Mouse (Mus musculus) lung, adult 18-20 months (tissue): ENCODE results near the gene Gpr107.

Experiments used
- DNase-seq, 2 experiments: peaks; one replicate each; pipeline ENCODE4 v3.0.0; 2022; ENCODE audit warnings: mixed read lengths in 2 of 2

Gene Gpr107

DNA sequence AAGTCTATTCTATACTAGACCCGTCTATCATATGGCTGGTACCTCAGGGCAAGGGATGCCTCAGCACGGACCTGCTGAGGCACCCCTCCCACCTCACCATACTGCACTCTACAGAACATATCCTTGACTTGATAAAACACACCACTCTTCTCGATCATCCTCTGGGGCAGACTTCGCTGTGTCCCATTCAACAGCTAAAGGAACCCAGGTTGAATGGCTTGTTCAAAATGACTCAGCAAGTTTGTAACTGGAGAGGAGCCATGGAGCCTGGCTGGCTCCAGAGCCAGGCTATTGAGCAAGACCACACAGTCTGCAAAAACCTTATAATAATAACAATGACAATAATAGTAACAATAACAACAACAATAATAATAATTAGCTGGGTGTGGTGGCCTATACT is 24.2 kb upstream of the Gpr107 start:
- DNase-seq = peak; percentile 65 to 68

DNA sequence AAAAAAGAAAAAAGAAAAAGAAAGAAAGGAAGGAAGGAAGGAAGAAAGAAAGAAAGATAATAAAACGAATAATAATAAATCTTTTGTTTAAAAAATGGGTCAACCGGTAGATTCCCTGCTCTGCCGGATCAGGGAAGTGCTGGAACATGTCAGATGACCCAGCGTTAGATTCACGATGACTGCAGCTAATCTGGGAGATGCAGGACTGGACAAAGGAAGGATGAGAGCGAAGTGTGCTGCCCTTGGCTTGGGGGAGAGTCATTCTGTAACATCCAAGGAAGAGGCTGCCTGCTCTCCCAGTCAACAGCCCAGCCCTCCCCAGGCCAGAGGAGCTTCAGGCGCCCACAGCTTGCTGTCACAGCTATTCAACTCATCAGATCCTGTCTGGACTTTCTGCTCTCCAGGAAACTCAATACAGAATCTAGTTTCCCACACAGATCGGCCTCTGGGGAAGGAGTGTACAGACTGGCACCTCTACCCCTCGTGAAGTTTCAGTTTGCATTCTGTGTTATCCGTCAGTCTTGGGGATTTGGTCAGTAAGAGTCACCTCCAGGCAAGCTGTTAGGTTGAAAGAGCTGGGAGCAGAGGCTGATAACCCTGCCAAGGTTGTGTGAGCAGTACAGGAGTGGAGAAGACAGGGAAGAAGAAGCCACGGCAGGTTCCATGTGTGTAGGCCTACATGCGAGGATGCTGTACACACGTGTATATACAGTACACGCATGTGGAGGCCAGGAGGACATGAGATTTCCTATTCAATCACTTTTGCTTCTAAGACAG is 22.2 kb upstream of the Gpr107 start:
- no peak for DNase-seq

DNA sequence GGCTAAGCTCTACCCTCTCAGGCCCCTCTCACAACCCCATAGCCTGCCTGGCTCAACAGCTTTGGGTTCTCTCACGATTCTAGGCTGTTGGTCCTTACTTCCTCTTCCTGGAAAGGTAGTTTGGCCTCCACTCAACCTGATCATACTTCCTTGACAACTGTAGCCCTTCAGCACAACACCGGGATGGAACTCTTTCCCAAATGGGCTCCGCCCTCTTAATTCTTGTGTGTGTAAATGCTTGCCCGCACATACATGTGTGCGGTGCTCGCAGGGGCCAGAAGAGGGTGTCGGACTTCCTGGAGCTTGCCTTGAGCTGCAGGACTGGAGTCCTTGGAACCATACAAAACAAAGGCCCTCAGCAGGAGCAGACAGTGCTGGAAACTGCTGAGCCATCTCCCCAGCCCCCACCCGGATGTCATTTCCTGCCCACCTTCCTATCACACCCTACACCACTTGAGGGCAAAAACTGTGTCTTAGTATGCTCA is 21.3 kb upstream of the Gpr107 start:
- DNase-seq = no peak

DNA sequence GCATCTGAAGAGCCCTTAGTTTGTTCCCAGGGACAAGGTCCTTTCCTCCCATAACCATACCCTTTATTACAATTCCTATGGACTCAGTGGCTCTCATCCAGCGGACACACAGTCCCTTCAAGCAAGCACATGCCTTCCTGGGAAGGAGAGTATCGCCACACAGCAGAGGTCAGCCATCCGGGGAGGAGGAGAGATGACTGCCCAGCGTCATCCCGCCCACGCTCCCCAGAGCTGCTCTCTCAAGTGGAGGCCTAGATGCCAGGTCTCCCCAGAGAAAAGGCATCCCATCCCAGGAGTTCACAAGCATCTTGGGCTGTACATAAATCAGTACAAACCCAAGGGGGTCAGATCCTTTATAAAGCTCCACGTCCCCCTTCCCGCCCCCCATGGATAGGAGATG is 19.4 kb upstream of the Gpr107 start:
- DNase-seq = no peak

DNA sequence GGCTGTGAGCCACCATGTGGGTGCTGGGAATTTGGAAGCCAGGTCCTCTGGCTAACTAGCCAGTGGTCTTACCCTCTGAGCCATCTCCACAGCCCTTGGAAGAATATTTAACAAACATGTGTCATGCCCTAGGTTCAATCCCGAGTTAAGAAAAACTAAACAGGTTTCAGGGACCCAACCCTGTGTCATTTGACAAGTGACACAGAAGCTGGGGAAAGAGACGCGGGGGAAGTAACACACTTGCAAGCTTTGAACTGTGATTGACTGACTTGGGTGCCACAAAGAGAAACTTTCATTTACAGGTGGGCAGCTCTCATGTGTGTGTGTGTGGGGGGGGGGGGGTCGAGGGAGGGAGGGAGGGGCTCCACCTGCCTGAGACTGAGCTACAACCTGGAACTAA is 18.1 kb upstream of the Gpr107 start:
- DNase-seq = no peak

DNA sequence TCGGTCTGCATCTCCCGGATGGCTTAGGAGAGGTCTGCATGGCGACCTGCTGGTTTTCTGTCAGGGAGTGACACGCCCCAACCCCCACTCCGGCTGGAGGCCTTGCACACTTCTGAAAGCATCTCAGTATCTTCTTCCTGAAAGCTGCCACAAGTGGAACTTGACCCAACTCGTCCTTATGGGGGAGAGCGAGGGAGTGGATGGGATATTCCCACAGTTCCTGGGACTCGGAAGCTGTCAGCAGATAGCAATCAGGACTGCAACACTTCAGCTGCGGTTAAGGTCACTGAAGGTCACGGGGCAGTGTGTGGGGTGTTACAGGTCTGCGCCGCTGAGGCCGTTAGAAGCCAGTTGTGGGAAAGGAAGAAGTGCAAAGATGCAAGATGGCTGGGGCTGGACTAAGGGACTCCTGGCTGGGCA is 16.6 kb upstream of the Gpr107 start:
- no peak for DNase-seq

DNA sequence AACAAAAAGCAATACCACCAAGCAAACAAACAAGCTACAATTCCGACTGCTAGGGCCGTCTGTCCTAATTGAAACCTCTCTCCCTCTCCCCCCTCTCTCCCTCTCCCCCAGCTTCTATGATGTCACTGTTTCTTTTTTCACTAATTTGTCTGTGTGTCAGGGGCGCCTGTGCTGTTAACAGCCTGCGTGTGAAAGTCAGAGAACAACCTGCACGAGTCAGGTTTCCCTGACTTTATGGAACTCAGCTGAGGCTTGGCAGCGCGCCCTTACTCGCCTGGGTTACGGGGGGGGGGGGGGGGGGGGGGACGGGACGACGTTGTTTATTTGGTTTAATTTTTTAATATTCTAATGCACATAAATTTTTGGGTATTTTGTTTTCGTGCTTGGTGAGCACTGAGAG is 15.8 kb upstream of the Gpr107 start:
- no peak for DNase-seq

DNA sequence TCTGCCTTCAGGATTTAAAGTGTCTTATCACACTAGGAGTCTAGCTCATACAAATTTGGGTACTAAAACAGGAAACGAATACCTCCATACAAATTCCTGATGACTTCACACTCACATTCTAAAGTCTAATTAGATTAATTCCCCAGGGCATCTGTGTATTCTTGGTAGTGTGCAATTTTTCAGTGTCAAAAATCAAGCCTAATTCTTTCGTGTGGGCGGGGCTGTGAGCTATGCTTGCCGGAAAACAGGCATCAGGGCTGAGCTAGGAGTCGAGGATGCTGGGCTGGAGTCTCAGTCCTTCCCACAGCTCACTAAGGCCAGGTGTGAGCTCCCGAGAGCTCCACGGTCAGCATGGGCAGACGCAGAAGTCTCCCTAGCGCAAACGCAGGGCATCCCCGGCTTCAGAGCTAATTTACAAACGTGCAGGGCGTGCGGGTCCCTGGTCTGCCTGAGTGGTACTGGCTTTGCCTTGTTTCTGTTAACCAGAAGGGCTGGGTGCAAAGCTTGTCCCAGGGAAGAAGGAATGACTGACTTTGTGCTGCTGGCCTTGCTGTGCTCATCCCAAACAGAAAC is 15.0 kb upstream of the Gpr107 start:
- no peak for DNase-seq

DNA sequence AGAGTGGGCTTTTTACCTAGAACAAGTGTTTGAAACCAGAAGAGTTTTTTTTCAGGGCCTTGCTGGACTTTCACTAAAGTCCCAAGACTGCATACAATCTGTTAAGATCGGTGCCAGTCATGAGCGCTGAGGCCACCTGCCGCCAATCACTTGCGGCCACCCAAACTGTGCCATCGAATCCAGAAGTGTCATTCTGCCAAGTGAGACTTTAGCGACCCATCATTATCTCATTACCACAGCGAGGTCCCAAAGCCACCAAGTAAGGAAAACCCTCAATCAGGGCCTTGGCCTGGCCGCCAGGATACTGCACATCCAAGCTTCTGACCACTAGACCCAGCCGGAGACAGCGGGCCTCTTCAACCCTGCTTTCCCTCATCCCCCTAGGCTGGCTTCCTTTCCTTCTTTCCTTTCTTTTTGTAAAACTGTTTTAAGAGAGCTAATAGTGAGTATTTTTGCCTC is 12.9 kb upstream of the Gpr107 start:
- no peak for DNase-seq

DNA sequence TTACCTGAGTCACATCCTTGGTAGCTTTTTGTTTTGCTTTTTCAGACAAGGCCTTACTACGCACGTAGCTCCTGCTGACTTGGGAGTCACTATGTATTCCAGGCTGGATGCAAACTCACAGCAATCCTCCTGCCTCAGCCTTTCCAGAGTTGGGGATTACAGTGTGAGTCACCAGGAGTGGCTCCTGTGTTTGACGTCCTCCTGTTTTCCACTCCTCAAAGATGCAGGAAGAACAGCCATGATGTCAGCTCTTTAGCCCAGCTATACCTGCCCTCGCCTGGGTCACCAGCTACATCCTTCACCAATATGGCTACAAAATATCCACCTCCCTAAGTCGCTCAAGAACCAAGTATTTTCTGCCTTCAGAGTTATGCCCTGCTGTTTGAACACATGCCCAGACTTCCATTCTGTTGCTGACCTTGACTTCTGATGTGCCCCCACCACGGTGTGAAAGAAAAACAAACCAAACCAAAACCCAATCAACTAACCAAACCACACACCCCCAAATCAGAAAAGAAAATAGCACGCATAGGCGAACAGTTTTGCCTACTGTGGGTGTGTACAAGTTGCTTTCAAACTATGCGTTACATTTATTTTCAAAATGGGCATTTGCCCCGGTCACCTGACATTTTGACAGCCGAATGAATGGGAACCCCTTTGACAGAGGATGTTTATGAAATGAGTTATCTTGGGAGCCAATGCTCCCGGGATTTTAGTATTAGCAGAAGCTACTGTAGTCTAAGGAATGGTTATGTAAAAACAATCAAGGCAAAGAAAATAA is 11.9 kb upstream of the Gpr107 start:
- no peak for DNase-seq

DNA sequence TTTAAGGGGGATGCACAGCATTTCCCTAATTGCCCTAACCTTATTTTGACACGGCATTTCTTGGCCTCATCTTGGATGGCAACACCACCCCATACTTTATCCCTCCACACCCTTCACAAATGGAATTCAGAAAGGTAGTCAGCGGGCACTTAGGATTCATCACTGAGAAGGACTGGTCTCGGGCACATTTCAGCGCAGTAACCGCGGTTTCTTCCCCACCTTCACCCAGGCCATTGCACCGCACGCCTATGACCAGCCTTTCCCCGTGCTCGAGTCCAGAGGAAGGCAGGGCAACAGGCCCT is 11.4 kb upstream of the Gpr107 start:
- no peak for DNase-seq

DNA sequence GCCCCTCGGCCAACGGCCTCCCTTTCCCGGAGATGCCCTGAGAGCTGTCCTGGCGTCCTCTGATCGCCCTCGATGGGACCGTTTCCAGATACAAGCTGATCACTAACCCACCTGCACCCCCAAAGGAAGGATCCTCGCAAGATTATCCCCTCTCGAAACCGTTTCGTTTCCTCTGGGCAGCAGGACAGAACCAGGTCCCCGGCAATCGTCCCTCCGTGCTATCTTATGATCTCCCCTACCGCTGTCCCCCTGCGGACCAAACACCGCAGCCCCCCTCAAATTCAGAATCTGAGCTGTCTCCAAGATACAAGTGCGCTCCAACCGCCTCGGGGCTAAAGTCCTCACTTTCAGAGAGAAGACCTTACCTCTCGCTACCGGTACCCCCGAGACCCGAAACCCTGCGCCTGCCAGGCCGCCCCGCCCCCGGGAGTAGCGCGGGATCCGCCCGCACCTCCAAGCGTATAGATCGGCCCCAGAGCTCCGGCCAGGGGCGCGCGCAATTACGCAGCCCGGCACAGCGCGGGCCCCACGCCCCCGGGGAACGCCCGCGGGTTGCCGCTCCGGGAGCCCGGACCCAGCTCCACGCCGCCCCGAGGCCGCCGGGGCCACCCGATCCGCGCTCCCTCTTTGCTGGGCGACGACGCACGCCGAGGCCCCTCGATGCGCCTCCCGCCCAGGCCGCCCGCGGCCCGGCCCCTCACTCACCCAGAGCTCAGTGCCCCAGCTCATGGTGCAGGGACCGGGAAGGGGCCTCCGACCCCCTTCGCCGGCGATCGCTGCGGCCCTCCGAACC is 10.8 kb upstream of the Gpr107 start:
- peak in 1 of 2 experiments; percentile 33 for DNase-seq

DNA sequence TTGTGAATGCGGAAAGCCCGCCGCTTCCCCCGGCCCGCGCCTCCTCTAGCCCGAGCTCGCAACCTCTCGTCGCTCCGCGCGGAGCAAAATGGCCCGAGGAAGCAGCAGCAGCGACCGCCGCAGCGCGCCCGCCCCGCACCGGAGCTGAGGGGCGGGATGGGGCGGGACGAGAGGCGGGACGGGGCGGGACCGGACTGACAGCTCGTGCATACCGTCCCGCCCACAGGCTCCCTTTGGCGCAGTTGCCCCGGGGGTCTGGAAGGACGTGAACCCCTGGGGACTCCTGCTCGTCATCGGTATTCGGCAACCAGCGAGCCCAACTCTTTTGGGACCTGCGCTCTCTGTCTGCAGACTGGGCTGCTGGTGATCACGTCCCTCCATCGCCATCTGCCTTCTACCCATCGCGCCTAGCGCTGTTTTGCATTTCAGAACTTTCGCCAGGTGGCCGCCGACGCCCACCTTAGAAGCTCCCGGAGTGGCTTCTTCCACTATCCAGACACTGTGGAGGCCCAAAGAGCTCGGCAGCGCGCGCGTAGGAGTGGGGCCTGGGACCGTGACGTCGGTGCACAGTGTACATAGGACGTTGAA is 10.2 kb upstream of the Gpr107 start, which contains the start of gene Fnbp1:
Gene Fnbp1 (minus strand): TSS at position 142 of the 588 bp plus-strand sequence.
- DNase-seq = peak; percentile 86 to 89

DNA sequence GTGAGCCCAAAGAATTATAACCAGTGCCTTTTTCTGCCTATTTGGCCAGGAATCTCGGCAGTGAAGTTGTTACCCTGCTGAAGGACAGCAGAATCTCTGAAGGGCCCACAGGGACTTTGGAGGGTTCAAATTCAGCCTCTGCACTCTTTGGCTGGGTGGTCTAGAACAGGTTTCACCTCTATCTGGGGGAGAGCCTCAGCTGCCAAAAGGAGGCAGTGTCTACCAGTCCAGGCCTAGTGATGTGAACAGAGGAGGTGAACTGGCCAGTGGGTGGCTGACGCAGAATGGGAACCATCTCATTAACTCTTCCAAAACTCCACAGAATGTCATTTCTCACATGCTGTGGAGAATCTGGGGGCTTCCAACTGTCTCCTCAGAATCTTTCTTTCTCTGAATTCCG is 9.6 kb upstream of the Gpr107 start:
- DNase-seq = no peak

DNA sequence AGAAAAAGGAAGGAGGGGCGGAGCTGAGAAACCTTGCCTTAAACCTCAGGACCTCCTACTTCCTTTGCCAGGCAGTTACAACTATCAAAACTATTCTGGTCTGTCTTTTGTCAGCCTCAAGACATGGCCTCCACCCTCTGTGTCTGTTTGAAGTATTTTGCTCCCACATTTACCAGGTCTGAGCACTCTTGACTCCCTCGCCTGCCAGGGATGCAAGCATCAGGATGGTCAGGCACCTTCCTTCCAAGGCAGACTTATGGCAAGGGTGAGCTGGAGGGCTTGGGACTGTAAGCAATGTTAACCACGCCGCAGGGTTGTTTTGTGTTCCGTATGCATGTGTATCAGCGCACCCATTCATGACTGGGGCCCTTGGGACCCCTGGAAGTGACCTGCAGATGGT is 8.8 kb upstream of the Gpr107 start:
- no peak for DNase-seq

DNA sequence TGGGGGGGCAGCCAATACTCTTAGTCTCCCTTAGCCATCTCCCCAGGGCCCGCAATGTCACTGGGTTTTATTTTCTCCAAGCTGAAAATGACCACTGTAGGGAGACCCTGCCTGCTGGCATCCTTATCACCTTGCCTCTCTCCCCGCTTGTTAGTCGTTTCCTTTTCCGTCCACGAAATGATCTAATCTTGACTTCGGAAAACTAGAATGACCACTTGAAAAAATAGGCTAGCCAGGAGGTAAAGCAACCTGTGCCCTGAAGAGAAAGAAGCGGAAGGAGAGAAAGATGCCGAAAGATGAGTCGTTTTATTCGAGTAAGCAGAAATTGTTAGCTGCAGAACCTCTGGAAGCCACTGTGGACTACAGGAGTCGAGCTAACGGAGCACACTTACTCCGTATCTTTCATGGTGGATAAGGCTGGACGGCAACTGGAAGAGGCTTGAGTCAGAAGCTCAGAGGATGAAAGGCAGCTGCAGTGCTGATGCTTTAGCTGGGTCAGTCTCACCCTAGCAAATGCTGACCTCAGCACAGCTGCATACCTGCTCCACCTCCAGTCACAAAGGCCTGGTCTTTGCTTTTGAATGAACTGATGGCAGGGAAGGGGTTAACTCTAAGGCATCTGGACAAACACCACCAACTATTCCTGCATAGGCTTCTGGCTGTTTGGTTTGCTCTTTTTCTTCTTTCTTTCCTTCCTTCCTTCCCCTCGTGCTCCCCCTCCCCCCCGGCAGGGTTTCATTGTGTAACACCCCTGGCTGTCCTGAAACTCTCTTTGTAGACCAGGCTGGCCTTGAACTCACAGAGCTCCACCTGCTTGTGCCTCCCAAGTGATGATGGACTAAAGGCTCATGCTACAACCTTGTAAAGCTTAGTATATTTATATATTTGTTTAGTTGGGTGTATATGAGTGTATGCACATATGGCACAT is 8.1 kb upstream of the Gpr107 start:
- no peak for DNase-seq

DNA sequence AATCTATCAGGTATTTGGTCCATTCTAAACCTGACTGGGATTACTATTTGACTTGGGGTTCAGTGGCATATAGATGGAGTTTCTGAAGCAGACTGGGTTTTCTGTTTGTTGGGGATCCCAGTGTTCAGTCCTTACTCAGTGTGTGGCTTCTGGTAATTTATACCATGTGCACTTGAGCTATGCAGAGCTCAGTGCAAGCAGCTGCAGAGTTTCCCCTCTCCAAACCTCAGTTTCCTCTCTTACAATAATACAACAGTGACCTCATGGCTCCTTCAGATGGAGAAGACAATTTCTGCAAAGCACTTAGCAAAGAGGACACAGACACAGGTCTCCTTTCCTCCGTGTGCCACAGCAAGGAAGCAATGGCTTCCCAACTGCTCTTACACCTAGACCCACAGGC is 7.2 kb upstream of the Gpr107 start:
- DNase-seq = no peak

DNA sequence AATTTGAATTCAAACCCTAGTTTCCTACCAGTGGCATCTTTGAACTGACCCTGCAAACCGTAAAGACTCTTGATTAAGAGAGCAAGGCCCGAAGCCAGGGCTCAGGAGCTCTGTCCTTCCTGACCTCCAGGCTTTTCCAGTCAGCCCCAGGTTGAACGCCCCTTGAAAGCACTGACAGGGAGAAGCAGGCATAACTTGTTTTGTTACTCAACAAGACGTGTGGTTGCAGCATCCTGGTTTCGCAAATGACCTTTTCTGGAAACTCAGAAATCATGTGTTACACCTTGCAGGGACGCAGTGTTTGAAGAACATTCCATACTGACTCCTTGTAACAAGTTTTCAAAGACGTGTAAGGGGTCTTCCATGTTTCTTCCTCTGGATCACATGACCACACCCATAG is 5.1 kb upstream of the Gpr107 start:
- peak; percentile 71 to 79 for DNase-seq

DNA sequence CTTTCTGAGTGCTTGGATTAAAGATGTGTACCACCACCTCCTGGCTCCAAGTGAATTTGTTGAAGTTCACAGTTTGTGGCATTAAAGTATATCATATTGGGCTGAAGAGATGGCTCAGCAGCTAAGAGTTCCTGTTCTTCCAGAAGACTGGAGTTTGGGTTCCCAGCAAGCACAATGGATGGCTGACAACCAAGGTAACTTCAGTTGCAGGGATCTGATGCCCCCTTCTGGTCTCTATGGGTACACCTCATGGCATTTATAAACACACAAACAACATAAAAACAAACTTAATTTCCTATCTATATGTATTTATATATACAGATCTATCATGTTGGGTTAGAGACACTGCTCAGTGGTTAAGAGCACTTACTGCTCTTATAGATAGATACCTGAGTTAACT is 1.4 kb upstream of the Gpr107 start:
- no peak for DNase-seq

DNA sequence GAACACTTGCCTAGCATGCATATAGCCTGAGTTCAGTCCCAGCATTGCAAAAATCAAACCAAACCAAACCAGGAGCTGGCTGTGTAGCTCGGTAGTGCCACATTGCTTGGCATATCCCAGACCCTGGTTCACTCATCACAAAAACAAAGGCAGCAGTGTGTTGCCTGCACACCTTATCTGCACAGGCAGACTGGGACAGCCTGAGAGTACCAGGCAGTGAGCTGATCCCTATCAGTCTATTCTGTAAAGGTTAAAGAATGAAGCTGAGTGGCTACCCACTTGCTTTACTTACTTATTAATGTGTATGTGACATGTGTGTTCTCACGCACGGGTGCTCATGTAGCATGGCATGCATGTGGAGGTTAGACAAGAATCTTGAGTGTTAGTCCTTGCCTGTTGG is 4.7 kb downstream of the Gpr107 start:
- no peak for DNase-seq

DNA sequence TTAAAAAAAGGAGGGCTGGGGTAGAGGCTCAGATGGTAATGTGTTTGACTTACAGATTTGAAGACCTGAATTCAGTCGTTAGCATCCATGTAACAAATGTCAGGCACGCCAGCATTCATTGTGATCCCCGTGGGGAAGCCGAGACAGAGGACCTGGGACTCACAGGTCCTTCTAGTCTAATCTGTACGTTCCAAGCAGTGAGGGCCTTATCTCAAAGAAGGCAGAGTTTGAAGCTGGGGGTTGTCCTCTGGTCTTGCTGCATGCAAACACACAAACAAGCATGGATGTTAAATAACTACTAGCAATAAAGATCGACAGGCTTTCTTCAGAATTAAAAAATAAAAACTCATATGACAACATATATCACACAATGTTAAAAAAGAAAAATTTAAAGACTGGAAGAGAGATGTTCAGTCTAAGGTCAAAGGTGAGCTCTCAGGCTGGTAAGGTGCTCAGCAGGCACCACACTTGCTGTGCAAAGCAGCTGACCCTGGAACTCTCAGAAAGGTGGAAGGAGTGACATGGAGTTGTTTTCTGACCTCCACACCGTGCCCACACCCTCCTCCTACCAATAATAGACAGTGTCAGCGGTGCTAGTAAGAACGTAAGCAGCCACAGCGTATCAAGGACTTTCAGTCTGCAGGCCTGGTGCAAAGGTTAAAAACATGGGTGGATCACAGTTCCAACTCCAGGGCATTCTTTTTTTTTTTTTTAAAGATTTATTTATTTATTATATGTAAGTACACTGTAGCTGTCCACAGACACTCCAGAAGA is 8.2 kb downstream of the Gpr107 start:
- no peak for DNase-seq
